Mouse (Mus musculus): Measurements from ENCODE around the gene Slc36a3.

- TF ChIP-seq CTCF (conservative IDR thresholded peaks at IDR 0.05; ENCODE audit: insufficient read depth, insufficient read length, low read depth, low read length) (no peak), POLR2A (IDR thresholded peaks at IDR 0.05; ENCODE audit: low read depth, low read length) (no peak)
Observed at GRCm38 (mm10) chr11:55096731-55097462, 54.6 kb downstream of the Slc36a3 start.

Measured in kidney, adult 2 months (tissue).